Mouse (Mus musculus): ENCODE results near the gene Gfra1.

- TF ChIP-seq CTCF (IDR thresholded peaks at IDR 0.05; ENCODE audit: borderline replicate concordance, extremely low read depth, insufficient read depth, insufficient read length) (no peak), POLR2A (IDR thresholded peaks at IDR 0.05; ENCODE audit: borderline replicate concordance, extremely low read depth, insufficient read depth, insufficient read length, poor library complexity, severe bottlenecking) (no peak)
Measured at GRCm38 (mm10) chr19:58186558-58186957, 269.2 kb downstream of the Gfra1 start.

Measured in brain, embryonic 14.5 days (tissue).